Mouse (Mus musculus) heart, adult 8-10 months (tissue): ENCODE results near the gene Swi5. TPM values are rescaled to one million over a fixed set of nuclear protein-coding genes. Genes with fewer than 3 reads are reported as not detected.

Experiments used
- microRNA-seq: library from miRNA; unstranded; fragments of <30 nt; microRNA quantifications from one replicate; pipeline ENCODE4 v1.2.0, GENCODE M21; 2022
- total RNA-seq, 4 experiments: library from RNA; stranded (reverse); gene quantifications; 2 replicates each; pipeline ENCODE4 v1.2.4; 2022

Swi5 gene
- total RNA-seq, 4 experiments from 2014 or later: 221 to 257 (median 231) TPM

Small RNA genes lying within 50 kb of the gene (microRNA-seq; reads per million reads assigned to microRNA genes)
- not detected for gene Gm23363
- gene Mir199b: 11.5 reads per million, percentile 28 among the genes with 10 or more reads in this experiment

Other genes starting within 250 kb of the Swi5 start
- 10 to 100 TPM; 12.7 to 26.1 (median 16.3) TPM for gene Fam78a, start 203.2 kb downstream of the Swi5 start, total RNA-seq
- gene Plpp7, start 192.5 kb downstream of the Swi5 start, total RNA-seq: 10 to 100 TPM; 34.7 to 48.9 (median 42.6) TPM
- 10 to 100 TPM; 83.5 to 94.1 (median 89.2) TPM for gene Prrc2b, start 137.0 kb downstream of the Swi5 start, total RNA-seq
- gene Pomt1, start 51.5 kb downstream of the Swi5 start, total RNA-seq: 10 to 100 TPM; 12.5 to 15.0 (median 14.0) TPM
- 10 to 100 TPM; 22.9 to 24.5 (median 23.3) TPM for gene Uck1, start 27.9 kb downstream of the Swi5 start, total RNA-seq
- gene Golga2, start 691 bp downstream of the Swi5 start, total RNA-seq: 10 to 100 TPM; 75.1 to 88.9 (median 80.2) TPM
- gene Ciz1, start 64.3 kb upstream of the Swi5 start, total RNA-seq: 10 to 100 TPM; 25.8 to 34.9 (median 28.0) TPM
- gene Dnm1, start 65.3 kb upstream of the Swi5 start, total RNA-seq: 1 to 10 TPM; 3.5 to 7.5 (median 4.6) TPM
- 10 to 100 TPM; 43.8 to 49.1 (median 45.3) TPM for gene 1110008P14Rik, start 93.9 kb upstream of the Swi5 start, total RNA-seq
- gene Lcn2, start 100.2 kb upstream of the Swi5 start, total RNA-seq: 1 to 10 TPM; 3.7 to 7.2 (median 6.4) TPM
- 10 to 100 TPM; 58.8 to 71.3 (median 63.6) TPM for gene Ptges2, start 107.8 kb upstream of the Swi5 start, total RNA-seq
- gene Naif1, start 162.4 kb upstream of the Swi5 start, total RNA-seq: 1 to 10 TPM; 3.4 to 4.4 (median 3.5) TPM
- 1 to 10 TPM; 6.4 to 7.8 (median 7.0) TPM for gene Slc25a25, start 163.4 kb upstream of the Swi5 start, total RNA-seq
- gene Fam102a, start 247.3 kb upstream of the Swi5 start, total RNA-seq: 10 to 100 TPM in 1 of 4 experiments, 1 to 10 TPM in 3; 6.8 to 10.9 (median 8.6) TPM